Mouse (Mus musculus) splenic B cell, adult 2 months (primary cell): ENCODE measurements around the gene Kirrel3.

ENCODE experiments used
- DNase-seq: peaks from one replicate; pipeline ENCODE4 v3.0.0-alpha.2; 2011; ENCODE audit warnings: low read depth, low spot score
- H3K27me3 ChIP-seq: 2 replicates; pipeline ENCODE4 v1.6.1; 2012; ENCODE audit warnings: mild to moderate bottlenecking, low read length, moderate library complexity, mixed read lengths; ENCODE audit not compliant: control insufficient read depth, poor library complexity, insufficient read depth, severe bottlenecking
- H3K36me3 ChIP-seq: 2 replicates; pipeline ENCODE4 v1.6.1; 2012; ENCODE audit warnings: mild to moderate bottlenecking, low read length, moderate library complexity, mixed read lengths; ENCODE audit not compliant: control insufficient read depth, poor library complexity, insufficient read depth, severe bottlenecking

The Kirrel3 gene

DNA sequence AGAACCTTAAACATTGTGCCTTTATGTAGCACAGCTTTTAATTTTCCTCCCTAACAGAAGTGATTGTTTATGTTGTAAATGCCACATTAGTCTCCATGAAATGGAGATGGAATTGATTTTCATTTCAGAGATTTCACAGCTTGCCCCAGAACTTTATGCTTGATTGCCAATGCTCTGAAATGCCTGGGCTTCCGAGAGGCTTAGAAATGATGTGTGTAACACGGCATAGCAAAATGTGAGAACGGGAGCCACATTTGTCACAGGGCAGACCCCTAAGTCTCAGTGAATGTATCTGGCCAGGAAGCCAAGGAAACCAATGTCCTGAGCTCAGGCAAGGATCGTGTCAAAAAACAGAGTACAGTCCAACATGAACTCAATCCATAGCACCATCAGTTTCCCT, 227.3 kb downstream of the Kirrel3 start:
- H3K36me3 ChIP-seq: no peaks in the 10 kb centered on the region
- no peak for DNase-seq

DNA sequence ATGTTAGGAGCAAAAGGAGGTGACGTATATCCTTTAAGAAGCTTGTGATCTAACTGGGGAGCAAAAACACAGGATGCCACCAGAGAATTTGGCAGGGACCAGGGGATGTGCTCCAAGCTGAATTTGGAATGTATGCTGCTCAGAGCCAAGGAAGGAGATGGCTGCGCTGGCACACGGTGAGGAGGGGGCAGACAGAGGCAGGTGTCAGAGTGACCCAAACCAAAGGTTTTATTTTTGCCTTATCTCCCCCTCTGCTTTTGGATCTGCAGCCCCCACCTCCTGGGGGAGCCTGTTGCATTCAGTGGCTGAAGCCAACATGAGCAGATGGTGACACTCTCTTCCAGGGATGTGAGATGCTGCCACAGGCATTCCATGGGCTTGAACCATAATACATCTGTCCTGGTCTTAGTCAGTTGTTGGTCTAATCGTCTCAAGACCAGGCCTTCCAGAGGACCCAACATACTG, 227.8 kb downstream of the Kirrel3 start:
- Histone ChIP-seq H3K36me3 (no peaks in the 10 kb centered on the region), H3K27me3 (no peaks in the 10 kb centered on the region)
- no peak for DNase-seq

More for the DNA sequence above, 227.3 kb downstream of the Kirrel3 start:
- H3K27me3 ChIP-seq: no peaks in the 10 kb centered on the region

DNA sequence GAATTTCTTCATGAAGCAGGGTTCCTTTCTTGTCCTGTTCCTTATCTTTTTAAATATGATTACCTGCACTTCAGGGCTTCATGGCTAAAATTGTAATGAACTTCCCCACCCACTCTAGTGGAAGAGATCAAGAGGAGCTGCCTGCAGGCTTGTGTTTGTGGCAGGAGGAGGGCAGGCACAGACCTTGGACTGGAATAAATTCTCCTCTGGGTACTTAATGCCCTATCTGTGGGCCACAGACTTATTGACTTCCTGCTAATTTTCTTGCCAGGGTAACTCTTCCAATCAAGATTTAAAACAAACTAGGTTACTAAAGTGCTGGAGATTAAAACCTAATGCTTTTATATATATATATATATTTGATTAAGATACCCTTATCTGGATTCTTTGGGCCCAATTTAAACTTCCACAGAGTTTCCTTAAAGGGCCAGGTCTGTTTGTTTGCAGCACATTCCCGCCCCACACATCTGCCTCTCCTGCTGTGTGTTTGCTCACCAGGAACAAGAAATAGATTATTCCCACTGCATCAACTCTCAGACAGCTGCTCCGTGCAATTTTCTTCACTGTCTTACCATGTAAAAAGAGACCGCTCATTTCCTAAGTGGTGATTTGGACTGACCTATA, 229.4 kb downstream of the Kirrel3 start:
- H3K36me3 ChIP-seq: no peaks in the 10 kb centered on the region
- no peaks in the 10 kb centered on the region for H3K27me3 ChIP-seq
- no peak for DNase-seq

DNA sequence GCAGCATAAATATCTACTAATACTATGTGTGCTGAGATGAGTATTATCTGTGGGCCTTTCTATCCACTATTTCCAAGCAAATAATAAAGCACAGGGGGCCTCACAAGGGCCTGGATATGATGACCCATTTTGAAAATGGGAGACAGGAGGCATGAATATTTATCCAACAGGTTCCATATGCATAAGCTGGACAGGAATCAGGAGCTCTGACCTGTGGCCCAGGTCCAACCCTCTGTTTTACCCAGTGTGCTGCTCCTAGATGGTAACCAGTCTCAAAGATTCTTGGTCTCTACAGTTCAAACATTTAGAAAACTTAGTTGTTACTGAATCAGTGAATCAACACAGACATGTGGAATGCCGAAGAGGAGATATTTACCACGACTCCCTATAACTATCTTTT, 230.8 kb downstream of the Kirrel3 start:
- no peak for DNase-seq
- H3K27me3 ChIP-seq: no peaks in the 10 kb centered on the region
- H3K36me3 ChIP-seq: no peaks in the 10 kb centered on the region

DNA sequence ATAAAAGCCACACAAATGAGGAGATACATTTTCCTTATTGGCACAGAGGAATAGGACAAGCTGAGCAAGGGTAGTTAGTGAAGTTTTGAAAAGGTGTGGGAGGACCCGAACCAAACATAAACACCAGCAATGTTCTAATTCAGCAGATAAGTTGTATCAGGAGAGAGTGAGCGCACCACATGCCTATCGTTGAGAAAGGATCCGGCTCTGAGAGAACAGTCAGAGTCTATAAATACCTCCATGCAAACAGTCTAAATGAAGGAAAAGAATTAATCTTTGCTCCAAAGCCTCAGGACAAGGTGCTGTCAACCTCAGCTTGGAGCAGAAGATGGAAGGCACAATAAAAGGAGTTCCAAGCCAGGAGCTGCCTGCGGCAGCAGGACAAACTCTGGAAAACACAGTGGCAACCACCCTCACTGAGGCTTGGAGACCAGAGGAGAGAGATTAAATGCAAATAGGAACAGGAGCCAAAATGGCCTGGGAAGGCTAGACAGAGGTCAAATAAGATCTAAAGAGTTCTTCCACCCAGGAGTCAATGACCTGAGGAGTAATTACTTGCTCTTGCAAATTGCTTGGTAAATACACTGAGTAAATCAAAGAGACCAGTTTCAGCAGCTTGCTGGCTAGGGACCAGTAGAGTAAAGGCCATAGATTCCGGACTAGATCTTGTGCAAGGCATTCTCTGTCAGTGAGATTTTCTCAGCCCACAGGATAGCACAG, 235.9 kb downstream of the Kirrel3 start:
- no peaks in the 10 kb centered on the region for H3K36me3 ChIP-seq
- no peaks in the 10 kb centered on the region for H3K27me3 ChIP-seq
- DNase-seq: no peak

DNA sequence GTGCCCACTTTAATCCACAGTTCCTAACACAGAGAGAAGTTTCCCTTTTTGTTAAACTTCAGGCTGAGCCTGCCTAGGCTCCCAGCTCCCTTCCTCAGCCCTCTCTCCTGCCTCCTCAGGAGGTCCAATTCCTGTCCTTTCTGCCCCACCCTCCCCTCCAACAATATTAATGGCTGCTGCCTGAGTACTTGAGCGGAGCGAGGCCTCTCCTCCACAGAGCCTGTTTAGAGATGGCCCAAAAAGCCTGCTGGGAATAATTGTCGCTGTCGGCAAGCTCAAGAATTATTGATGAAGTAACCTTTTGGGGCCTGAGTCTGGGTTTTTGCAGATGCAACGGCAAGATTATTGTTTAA, 236.5 kb downstream of the Kirrel3 start:
- Histone ChIP-seq H3K36me3 (no peaks in the 10 kb centered on the region), H3K27me3 (no peaks in the 10 kb centered on the region)
- no peak for DNase-seq

DNA sequence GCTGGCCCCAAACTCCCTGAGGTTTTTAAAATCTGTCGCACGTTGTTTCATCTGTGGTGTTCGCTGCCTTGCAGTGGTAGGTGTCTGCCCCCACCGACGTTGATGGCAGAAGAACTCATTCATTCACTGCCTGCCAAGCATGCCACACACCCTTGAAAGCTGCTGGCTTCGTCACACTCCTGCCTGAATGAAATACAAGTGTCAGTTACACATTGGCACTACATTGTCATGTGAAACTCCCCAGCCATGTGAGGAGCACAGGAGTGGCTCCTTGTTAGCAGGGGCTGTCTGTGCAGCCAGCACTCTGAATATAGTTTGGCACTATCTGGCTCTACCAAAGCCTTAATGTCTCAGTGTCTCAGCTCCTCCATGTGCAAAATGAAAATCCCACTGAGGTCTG, 246.8 kb downstream of the Kirrel3 start:
- H3K36me3 ChIP-seq: no peaks in the 10 kb centered on the region
- no peak for DNase-seq
- no peaks in the 10 kb centered on the region; the same call in 1 of the 2 replicates for H3K27me3 ChIP-seq

DNA sequence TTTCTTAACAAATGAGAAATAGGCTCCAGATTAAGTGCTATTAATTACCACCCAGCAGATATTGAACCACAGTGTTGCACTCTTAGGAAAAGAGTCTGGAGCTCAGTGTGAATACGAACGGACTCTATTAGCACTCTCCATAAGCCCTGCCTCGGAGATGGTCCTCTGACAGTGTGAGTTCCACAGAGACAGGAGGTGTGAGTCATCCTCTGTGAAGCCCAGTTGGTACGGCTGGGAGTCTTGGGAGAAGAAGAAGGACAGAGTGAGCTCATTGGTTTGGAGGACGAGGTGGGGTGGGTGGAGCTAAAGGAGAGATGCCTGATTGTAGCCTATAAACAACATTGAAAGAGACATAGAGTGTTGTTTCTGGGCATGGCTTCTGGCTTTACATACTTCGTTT, 247.9 kb downstream of the Kirrel3 start:
- DNase-seq: no peak
- Histone ChIP-seq H3K27me3 (no peaks in the 10 kb centered on the region; the same call in 1 of the 2 replicates), H3K36me3 (no peaks in the 10 kb centered on the region)

DNA sequence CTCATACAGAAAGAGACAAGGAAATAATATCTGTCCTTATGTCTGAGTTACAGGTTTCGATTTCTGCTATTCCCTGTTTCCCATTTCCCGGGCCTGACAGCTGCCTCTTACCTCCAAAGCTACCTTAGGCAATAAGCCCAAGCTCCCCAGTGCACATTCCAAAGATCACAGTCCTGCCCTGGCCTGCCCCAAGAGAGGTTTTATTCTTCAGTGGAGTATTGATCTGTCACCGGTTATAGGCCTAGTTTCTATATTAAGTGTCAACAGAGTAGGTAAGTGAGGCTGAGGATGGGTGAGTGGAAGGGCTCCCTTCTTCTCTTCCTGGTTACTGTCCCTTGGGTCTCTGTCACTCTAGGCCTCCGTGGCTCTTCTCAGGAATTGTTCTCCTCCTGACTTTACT, 249.3 kb downstream of the Kirrel3 start:
- no peak for DNase-seq
- Histone ChIP-seq H3K27me3 (no peaks in the 10 kb centered on the region; the same call in 1 of the 2 replicates), H3K36me3 (no peaks in the 10 kb centered on the region)

DNA sequence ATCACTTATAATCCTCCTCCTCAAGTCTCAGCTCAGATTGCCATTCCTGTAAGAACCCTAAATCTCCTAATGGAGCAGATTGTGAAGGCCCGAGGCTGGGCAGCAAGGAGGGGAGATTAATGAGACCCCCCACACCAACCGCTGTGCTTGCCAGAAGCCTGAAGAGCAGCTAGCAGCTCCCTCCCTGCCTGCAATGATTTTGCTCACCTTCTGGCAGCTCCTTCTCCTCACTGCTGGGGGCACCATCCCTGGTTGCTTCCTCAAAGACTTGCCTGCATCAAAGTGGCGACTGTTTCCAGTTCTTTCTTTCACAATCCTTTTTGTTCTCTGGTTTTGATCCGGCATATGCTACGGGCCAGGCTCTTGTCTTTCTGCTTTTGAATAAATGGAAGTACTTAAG, 253.7 kb downstream of the Kirrel3 start:
- Histone ChIP-seq H3K27me3 (no peaks in the 10 kb centered on the region), H3K36me3 (no peaks in the 10 kb centered on the region)
- DNase-seq: no peak

DNA sequence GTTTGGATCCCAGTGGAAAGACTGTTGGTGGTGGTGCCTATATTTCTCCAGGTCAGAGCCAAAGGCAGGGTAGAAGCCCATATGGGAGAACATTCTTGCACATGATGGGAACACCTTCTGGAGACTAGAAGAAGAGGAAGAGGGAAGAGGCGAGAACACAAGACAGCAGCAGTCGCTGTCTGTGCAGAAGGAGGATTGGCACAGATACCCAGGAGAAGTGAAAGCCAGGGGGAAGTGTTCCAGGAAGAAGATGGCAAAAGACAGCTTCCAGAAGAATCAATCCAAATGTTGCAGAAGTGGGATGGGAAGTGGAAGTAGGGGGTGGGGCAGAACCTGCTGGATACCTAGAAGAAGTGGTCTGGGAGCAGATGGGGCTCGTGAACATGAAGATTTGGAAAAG, 255.1 kb downstream of the Kirrel3 start:
- no peak for DNase-seq
- Histone ChIP-seq H3K27me3 (no peaks in the 10 kb centered on the region), H3K36me3 (no peaks in the 10 kb centered on the region)

DNA sequence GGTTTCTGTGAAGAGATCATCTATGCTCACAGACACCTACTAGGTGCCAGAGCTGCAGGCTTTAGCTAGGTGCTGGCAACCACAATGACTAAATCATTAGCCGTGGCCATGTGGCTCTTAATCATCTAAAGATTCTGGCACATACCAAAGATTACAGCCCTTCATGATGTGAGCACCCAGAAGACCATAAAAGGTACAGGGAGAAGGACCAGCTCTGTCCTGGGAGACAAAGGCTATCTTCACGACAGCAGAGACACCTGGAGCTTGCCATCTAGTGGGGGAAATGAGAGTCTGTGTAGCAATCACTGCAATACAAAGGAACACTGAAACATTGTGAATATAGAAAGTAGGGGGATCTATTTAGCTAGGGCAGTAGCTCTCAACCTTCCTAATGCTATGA, 262.3 kb downstream of the Kirrel3 start:
- no peak for DNase-seq
- Histone ChIP-seq H3K27me3 (no peaks in the 10 kb centered on the region), H3K36me3 (no peaks in the 10 kb centered on the region)

DNA sequence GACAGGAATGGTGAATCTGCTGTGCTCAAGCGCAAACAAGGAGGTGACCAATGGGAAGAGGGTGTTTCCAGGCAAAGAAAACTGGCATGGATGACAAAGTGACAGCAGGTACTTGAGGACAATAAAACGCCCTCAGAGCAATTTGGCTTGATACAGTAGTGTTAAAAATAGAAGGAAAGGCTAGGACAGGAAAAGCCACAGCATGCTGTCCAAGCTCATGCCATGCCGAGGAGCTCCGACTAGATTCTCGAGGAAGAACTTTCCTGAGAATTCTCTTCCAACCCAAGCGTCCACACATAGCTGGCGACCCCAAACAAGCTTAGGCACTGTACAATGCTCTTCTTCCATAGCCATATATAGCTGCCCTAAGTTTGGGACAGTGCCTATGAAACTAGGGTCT, 263.5 kb downstream of the Kirrel3 start:
- no peak for DNase-seq
- H3K27me3 ChIP-seq: no peaks in the 10 kb centered on the region
- no peaks in the 10 kb centered on the region for H3K36me3 ChIP-seq

DNA sequence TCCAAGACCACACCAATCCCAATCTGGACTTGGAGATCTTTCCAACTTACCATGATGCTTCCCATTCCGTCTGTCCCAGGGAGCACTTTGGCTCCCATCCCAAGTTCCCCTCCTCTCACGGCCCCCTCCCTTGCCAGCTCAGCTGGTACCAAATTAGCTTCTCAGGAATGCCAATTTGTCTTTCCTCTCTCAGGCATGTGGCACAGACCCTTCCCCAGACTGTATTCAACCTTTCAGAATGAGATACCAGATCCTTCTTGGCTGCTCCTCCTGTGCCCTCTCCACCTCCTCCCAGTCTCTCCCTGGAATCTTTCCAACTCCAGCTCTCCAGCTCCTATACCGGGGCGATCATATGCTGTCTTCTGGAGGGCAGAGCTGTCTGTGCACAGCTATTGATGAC, 264.2 kb downstream of the Kirrel3 start:
- no peaks in the 10 kb centered on the region for H3K36me3 ChIP-seq
- no peak for DNase-seq
- no peaks in the 10 kb centered on the region for H3K27me3 ChIP-seq

DNA sequence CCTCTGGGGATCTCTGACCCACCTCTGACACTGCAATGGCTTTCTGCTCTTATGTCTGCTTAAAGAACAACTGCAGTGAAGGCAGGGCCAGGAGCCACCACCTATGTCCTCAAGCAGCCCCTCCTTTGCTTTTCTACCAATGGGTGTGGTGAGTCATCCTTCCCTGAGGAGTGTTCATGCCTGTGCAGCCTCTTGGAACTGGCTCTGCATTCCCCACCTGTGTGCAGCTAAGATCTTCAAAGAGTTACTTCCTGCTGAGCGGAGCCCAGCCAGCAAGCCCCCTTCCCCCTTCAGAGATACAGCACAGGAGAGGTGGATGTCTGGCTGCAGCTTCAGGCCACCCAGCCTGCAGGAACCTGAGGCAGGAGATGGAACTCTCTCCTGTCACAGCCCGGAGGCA, 265.2 kb downstream of the Kirrel3 start:
- no peak for DNase-seq
- no peaks in the 10 kb centered on the region for H3K36me3 ChIP-seq
- no peaks in the 10 kb centered on the region for H3K27me3 ChIP-seq
